Mouse (Mus musculus): ENCODE measurements at regions not wholly inside any gene's neighbourhood (a gene's known extent, or its start where the extent isn't known, plus 50 kb on each side); places are given as distances from the start of the nearest gene placed in this dataset.

DNA sequence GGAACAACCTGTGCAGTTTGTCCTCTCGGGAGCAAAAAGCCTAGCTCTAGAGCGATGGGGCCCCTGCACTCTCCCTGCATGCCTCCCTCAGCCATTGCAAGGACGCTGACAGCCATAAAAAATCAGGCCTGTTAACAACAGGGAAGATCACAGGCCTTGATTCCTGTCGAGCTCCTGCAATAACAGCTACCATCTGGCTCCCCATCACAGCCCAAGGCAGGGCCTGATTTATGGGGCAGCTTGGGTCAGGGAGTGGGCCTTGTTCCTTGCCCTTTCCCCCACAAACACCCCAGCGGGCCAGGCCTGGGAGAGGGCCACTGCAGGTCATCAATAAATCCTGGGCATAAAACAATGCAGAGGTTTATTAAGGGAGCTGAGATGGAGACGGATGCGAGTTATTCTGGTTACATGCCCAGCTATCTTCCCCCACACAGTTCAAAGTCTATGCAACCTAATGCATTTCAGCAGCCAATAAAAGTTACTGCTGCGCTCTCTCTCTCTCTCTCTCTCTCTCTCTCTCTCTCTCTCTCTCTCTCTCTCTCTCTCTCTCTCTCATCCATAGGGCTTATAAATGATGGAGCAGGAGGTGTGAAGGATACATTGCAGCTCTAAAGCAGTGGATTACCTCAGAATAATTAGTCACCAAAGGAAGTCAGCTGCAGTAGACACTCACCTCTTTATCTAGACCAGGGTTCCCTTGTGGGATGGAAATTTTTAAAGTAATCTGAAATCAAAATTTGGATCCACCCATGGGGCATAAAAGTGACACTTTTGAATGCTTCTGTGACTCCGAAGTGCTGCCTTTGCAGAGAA is 136.9 kb downstream of the Hsd17b3 start:
- H3K9ac ChIP-seq (ENCODE audit: low read length): no peak overlapping the region
- H3K27ac ChIP-seq (ENCODE audit: low read depth, low read length): no peak overlapping the region
- no peaks in the 10 kb centered on the region for H3K27me3 ChIP-seq (ENCODE audit: control insufficient read depth, insufficient read depth, low read length)
- 60% methylated on average over 9 of the region's 9 CpGs for WGBS
- ATAC-seq (replicated peaks; ENCODE audit: low FRiP score) (no peak), DNase-seq (ENCODE audit: low spot score) (no peak)
- H3K9me3 ChIP-seq (ENCODE audit: control insufficient read depth, low read length): no peaks in the 10 kb centered on the region
- no peak overlapping the region for H3K4me2 ChIP-seq (ENCODE audit: low read depth, low read length, severe bottlenecking)
- H3K4me3 ChIP-seq (ENCODE audit: low read depth, low read length): no peak overlapping the region
- no peaks in the 10 kb centered on the region for H3K36me3 ChIP-seq (ENCODE audit: control insufficient read depth, insufficient read depth, low read length)
- no peaks in the 10 kb centered on the region for H3K4me1 ChIP-seq (replicated peaks; ENCODE audit: control insufficient read depth, insufficient read depth, low read length)

GRCm38 (mm10) chr13:63951136-63951535 is 136.1 kb downstream of the Ercc6l2 start:
- DNase-seq (ENCODE audit: low spot score) (no peak), ATAC-seq (replicated peaks; ENCODE audit: low FRiP score) (no peak)
- Histone ChIP-seq H3K27me3 (ENCODE audit: control insufficient read depth, insufficient read depth, low read length) (no peaks in the 10 kb centered on the region), H3K9me3 (ENCODE audit: control insufficient read depth, low read length) (no peaks in the 10 kb centered on the region), H3K9ac (ENCODE audit: low read length) (no peak overlapping the region), H3K4me1 (replicated peaks; ENCODE audit: control insufficient read depth, insufficient read depth, low read length) (no peaks in the 10 kb centered on the region), H3K27ac (ENCODE audit: low read depth, low read length) (no peak overlapping the region), H3K36me3 (ENCODE audit: control insufficient read depth, insufficient read depth, low read length) (no peaks in the 10 kb centered on the region), H3K4me3 (ENCODE audit: low read depth, low read length) (no peak overlapping the region), H3K4me2 (ENCODE audit: low read depth, low read length, severe bottlenecking) (no peak overlapping the region)
- 56% methylated on average over 8 of the region's 8 CpGs for WGBS

Measured in forebrain, embryonic 11.5 days (tissue).